Mouse (Mus musculus): ENCODE measurements around the gene Adra2b. TPM values are rescaled to one million over a fixed set of nuclear protein-coding genes. Genes with fewer than 3 reads are reported as not detected.
A peak's percentile ranks its signal among the peaks of the same experiment; 100 is the strongest.

Adra2b gene
- polyA plus RNA-seq (2015; fragmentation: Nextera tagmentation; extraction: Ambion mirVana) = 0.47 TPM in 2 replicates

GRCm38 (mm10) chr2:127362459-127363281 lies at the start of gene Adra2b:
Gene Adra2b, plus strand, starts transcription at chr2:127363208.
- H3K4me3 ChIP-seq = peak within 1 kb of the TSS; percentile 42
- peak within 1 kb of the TSS; percentile 37 for H3K9ac ChIP-seq
- H3K27me3 ChIP-seq = peaks cover 63% of the 10 kb centered on the region
- peak within 1 kb of the TSS; percentile 84 for H3K4me2 ChIP-seq
- H3K27ac ChIP-seq (replicated peaks) = no peak within 1 kb of the TSS
- H3K4me1 ChIP-seq (replicated peaks) = peaks cover 20% of the 10 kb centered on the region
- no peaks in the 10 kb centered on the region for H3K9me3 ChIP-seq
- peak; percentile 80 for ATAC-seq (ENCODE audit: low FRiP score, low read depth)
- H3K36me3 ChIP-seq = no peaks in the 10 kb centered on the region
- under 1% methylated on average over 40 of the region's 49 CpGs for WGBS

DNA sequence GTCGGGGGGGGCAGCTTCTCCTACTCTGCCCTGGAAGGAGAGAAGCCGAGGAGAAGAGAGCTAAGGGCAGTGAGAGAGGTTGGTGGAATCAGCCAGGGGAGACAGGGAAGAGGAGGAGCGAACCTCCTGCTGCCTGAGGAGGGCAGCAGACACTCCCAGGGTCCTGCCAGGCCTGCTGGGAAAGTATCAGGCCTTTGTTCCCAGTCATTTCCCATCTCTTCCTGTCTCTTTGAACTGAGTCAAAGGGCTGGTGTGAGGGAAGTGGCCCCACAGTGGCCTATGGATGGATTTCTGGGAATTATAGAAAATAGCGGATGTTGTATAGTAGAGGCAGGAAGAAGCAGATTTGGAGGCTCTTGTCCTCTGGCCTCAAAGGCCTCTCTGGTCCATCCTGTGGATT lies 49.1 kb upstream of the Adra2b start:
- Histone ChIP-seq H3K9me3 (no peaks in the 10 kb centered on the region), H3K36me3 (no peaks in the 10 kb centered on the region), H3K4me1 (replicated peaks) (no peaks in the 10 kb centered on the region), H3K4me2 (no peak overlapping the region), H3K9ac (no peak overlapping the region), H3K27ac (replicated peaks) (no peak overlapping the region), H3K27me3 (no peaks in the 10 kb centered on the region), H3K4me3 (no peak overlapping the region)
- WGBS = 52% methylated on average over 4 of the region's 4 CpGs
- ATAC-seq (ENCODE audit: low FRiP score, low read depth) = no peak

GRCm38 (mm10) chr2:127314467-127315154 lies 48.4 kb upstream of the Adra2b start:
- Histone ChIP-seq H3K4me2 (no peak overlapping the region), H3K4me3 (no peak overlapping the region), H3K4me1 (replicated peaks) (no peaks in the 10 kb centered on the region), H3K36me3 (no peaks in the 10 kb centered on the region), H3K9me3 (no peaks in the 10 kb centered on the region), H3K9ac (no peak overlapping the region), H3K27ac (replicated peaks) (no peak overlapping the region), H3K27me3 (no peaks in the 10 kb centered on the region)
- WGBS = 79% methylated on average over 6 of the region's 6 CpGs
- no peak for ATAC-seq (ENCODE audit: low FRiP score, low read depth)

DNA sequence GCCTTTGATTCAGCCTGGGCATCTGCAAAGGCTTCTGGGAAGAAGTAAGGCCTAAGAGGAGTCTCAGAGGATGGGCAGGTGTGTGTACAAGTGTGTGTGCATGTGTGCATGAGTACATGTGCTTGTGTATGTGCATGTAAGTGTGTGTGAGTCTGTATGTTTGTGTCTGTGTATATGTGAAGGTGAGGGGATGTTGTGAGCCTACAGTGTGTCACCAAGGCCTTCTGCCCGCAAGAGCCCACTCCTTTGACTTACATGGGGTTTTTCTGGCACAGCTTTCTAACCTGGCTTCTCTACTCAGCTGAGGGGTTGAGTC lies 47.9 kb upstream of the Adra2b start:
- WGBS = 94% methylated on average over 1 of the region's 1 CpGs
- H3K9ac ChIP-seq = no peak overlapping the region
- no peak overlapping the region for H3K4me2 ChIP-seq
- no peaks in the 10 kb centered on the region for H3K27me3 ChIP-seq
- no peak for ATAC-seq (ENCODE audit: low FRiP score, low read depth)
- H3K9me3 ChIP-seq = no peaks in the 10 kb centered on the region
- H3K36me3 ChIP-seq = no peaks in the 10 kb centered on the region
- H3K4me3 ChIP-seq = no peak overlapping the region
- H3K4me1 ChIP-seq (replicated peaks) = no peaks in the 10 kb centered on the region
- H3K27ac ChIP-seq (replicated peaks) = no peak overlapping the region

DNA sequence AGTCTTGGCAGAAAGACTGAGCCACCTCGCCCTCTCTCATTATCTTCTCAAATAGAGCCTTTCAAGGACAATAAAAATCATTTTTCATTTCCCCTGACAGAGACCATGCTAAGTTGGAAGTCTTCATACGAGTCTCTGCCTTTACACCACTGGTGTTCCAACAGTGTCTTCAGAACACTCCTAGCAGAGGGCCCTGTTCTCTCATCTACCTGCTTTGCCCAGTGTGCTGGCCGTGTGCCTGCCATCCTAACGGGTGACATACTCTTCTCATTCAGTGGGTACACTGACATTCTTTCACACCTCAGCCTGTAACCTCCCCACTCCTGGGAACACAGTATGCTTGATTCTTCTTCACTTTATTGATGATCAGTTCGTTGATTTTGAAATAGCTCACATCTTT lies 46.6 kb upstream of the Adra2b start:
- 81% methylated on average over 5 of the region's 5 CpGs for WGBS
- Histone ChIP-seq H3K9me3 (no peaks in the 10 kb centered on the region), H3K4me2 (no peak overlapping the region), H3K36me3 (no peaks in the 10 kb centered on the region), H3K4me1 (replicated peaks) (no peaks in the 10 kb centered on the region), H3K4me3 (no peak overlapping the region), H3K27ac (replicated peaks) (no peak overlapping the region), H3K27me3 (no peaks in the 10 kb centered on the region), H3K9ac (no peak overlapping the region)
- no peak for ATAC-seq (ENCODE audit: low FRiP score, low read depth)

DNA sequence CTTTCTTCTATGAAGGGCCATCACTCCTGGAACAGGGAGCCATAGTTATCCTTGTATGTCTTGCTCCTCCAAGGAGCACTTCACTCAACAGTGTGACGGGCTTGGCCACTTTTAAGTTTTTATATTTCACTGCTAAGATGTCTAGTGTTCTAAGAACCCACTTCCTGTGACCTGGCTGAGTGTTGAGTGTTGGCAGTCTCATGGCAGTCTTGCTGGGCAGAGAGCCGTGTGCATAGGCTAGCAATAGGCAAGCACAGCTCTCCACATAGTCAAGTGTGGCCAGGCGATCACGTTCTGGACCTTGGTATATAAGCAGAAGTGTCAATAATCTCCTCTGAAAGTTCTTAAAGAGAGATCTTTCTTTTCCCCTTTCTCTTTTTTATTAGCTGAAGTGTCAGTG lies 44.9 kb upstream of the Adra2b start:
- ATAC-seq (ENCODE audit: low FRiP score, low read depth) = no peak
- H3K4me3 ChIP-seq = no peak overlapping the region
- H3K4me1 ChIP-seq (replicated peaks) = no peaks in the 10 kb centered on the region
- H3K9ac ChIP-seq = no peak overlapping the region
- no peak overlapping the region for H3K4me2 ChIP-seq
- 90% methylated on average over 4 of the region's 4 CpGs for WGBS
- H3K27me3 ChIP-seq = no peaks in the 10 kb centered on the region
- no peaks in the 10 kb centered on the region for H3K9me3 ChIP-seq
- H3K27ac ChIP-seq (replicated peaks) = no peak overlapping the region
- no peaks in the 10 kb centered on the region for H3K36me3 ChIP-seq

GRCm38 (mm10) chr2:127319071-127319470 lies 43.9 kb upstream of the Adra2b start:
- Histone ChIP-seq H3K4me1 (replicated peaks) (no peaks in the 10 kb centered on the region), H3K36me3 (no peaks in the 10 kb centered on the region), H3K4me3 (no peak overlapping the region), H3K9me3 (no peaks in the 10 kb centered on the region), H3K27me3 (no peaks in the 10 kb centered on the region), H3K4me2 (no peak overlapping the region), H3K27ac (replicated peaks) (no peak overlapping the region), H3K9ac (no peak overlapping the region)
- no peak for ATAC-seq (ENCODE audit: low FRiP score, low read depth)
- WGBS = 78% methylated on average over 4 of the region's 4 CpGs

GRCm38 (mm10) chr2:127322671-127323285 lies 40.2 kb upstream of the Adra2b start:
- Histone ChIP-seq H3K36me3 (no peaks in the 10 kb centered on the region), H3K9ac (no peak overlapping the region), H3K9me3 (no peaks in the 10 kb centered on the region), H3K4me3 (no peak overlapping the region), H3K27me3 (no peaks in the 10 kb centered on the region), H3K4me1 (replicated peaks) (no peaks in the 10 kb centered on the region), H3K27ac (replicated peaks) (no peak overlapping the region), H3K4me2 (no peak overlapping the region)
- ATAC-seq (ENCODE audit: low FRiP score, low read depth) = no peak
- WGBS = 81% methylated on average over 6 of the region's 6 CpGs

DNA sequence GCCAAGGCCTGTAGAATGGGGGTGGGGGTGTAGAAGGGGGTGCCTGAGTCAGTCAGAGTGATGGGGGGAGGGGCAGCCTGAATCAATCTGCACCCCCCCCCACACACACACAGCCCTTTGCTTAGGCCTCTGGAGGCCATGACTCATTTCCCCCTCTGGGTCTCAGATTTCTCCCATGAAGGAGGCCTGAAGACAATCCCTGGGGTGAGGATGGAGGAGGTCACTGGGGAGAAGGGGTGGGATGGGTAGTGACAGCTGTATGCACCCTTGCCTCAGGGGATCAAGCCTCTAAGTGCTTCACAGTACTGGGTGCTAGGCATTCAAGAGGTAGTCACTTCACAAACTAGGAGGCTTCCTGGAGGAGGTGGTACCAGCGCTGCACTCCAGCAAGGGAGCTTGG lies 39.3 kb upstream of the Adra2b start:
- H3K4me3 ChIP-seq = no peak overlapping the region
- no peaks in the 10 kb centered on the region for H3K4me1 ChIP-seq (replicated peaks)
- no peaks in the 10 kb centered on the region for H3K27me3 ChIP-seq
- no peaks in the 10 kb centered on the region for H3K9me3 ChIP-seq
- WGBS = 84% methylated on average over 1 of the region's 1 CpGs
- H3K27ac ChIP-seq (replicated peaks) = no peak overlapping the region
- no peak for ATAC-seq (ENCODE audit: low FRiP score, low read depth)
- no peaks in the 10 kb centered on the region for H3K36me3 ChIP-seq
- H3K9ac ChIP-seq = no peak overlapping the region
- H3K4me2 ChIP-seq = no peak overlapping the region

DNA sequence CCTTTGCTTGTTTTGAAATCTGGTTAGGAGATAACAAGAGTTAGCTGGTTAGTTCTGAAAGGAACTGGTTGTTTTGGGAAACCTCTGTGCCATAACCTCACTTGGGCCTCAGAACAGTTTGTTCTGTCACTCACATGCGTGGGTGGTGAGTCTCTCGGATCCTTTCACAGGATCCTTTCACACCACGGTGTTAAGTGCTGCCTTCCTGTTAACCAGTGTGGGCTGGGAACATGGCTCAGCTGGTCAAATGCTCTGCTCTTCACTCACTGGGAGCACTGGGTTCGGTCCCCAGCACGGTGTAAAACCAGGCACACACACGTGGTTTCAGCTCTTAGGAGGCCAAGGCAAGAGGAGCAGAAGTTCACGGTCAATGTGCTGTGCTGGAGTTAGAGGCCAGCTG lies 38.6 kb upstream of the Adra2b start:
- ATAC-seq (ENCODE audit: low FRiP score, low read depth) = no peak
- no peaks in the 10 kb centered on the region for H3K9me3 ChIP-seq
- no peak overlapping the region for H3K27ac ChIP-seq (replicated peaks)
- H3K4me3 ChIP-seq = no peak overlapping the region
- WGBS = 89% methylated on average over 7 of the region's 7 CpGs
- H3K4me2 ChIP-seq = no peak overlapping the region
- no peaks in the 10 kb centered on the region for H3K4me1 ChIP-seq (replicated peaks)
- no peaks in the 10 kb centered on the region for H3K27me3 ChIP-seq
- no peaks in the 10 kb centered on the region for H3K36me3 ChIP-seq
- H3K9ac ChIP-seq = no peak overlapping the region

GRCm38 (mm10) chr2:127328090-127328851 lies 34.7 kb upstream of the Adra2b start:
- Histone ChIP-seq H3K36me3 (no peaks in the 10 kb centered on the region), H3K9ac (no peak overlapping the region), H3K27ac (replicated peaks) (no peak overlapping the region), H3K27me3 (no peaks in the 10 kb centered on the region), H3K4me1 (replicated peaks) (no peaks in the 10 kb centered on the region), H3K9me3 (no peaks in the 10 kb centered on the region), H3K4me2 (no peak overlapping the region), H3K4me3 (no peak overlapping the region)
- ATAC-seq (ENCODE audit: low FRiP score, low read depth) = no peak
- WGBS = 73% methylated on average over 12 of the region's 12 CpGs
